Mouse (Mus musculus) left cerebral cortex, adult 8-10 months (tissue): ENCODE data around the gene Tmprss11e. TPM values are rescaled to one million over a fixed set of nuclear protein-coding genes. Genes with fewer than 3 reads are reported as not detected.
A peak's percentile ranks its signal among the peaks of the same experiment; 100 is the strongest.

Experiments used
- DNase-seq, 2 experiments: peaks; one replicate each; pipeline ENCODE4 v3.0.0; 2022; ENCODE audit warnings: low spot score in 2 of 2
- total RNA-seq, 4 experiments: library from RNA; stranded (reverse); gene quantifications; 2 replicates each; pipeline ENCODE4 v1.2.4; 2022

Gene Tmprss11e
- total RNA-seq, result not detected

GRCm38 (mm10) chr5:86745715-86746114 is at the start of gene Tmprss11e:
Tmprss11e (minus strand) TSS chr5:86745815.
- no peak for DNase-seq

GRCm38 (mm10) chr5:86792807-86793206 is 47.2 kb upstream of the Tmprss11e start:
- DNase-seq, result no peak

GRCm38 (mm10) chr5:86792249-86792648 is 46.6 kb upstream of the Tmprss11e start:
- no peak for DNase-seq

- no peak for DNase-seq
Observed at GRCm38 (mm10) chr5:86789954-86790353, 44.3 kb upstream of the Tmprss11e start.

GRCm38 (mm10) chr5:86786798-86787197 is 41.2 kb upstream of the Tmprss11e start:
- DNase-seq, result no peak

- no peak for DNase-seq
Observed at GRCm38 (mm10) chr5:86784205-86784604, 38.6 kb upstream of the Tmprss11e start.

GRCm38 (mm10) chr5:86783059-86783458 is 37.4 kb upstream of the Tmprss11e start:
- no peak for DNase-seq

- DNase-seq, result no peak
Observed at GRCm38 (mm10) chr5:86778471-86778870, 32.9 kb upstream of the Tmprss11e start.

GRCm38 (mm10) chr5:86776941-86777340 is 31.3 kb upstream of the Tmprss11e start:
- DNase-seq, result no peak

- DNase-seq, result no peak
Observed at GRCm38 (mm10) chr5:86771010-86771409, 25.4 kb upstream of the Tmprss11e start.

GRCm38 (mm10) chr5:86769015-86769658 is 23.5 kb upstream of the Tmprss11e start:
- DNase-seq, result no peak

- DNase-seq, result no peak
Observed at GRCm38 (mm10) chr5:86742796-86743195, 2.8 kb downstream of the Tmprss11e start.

- no peak for DNase-seq
Observed at GRCm38 (mm10) chr5:86741146-86741545, 4.5 kb downstream of the Tmprss11e start.

- DNase-seq, result no peak
Observed at GRCm38 (mm10) chr5:86735808-86736207, 9.8 kb downstream of the Tmprss11e start.

- DNase-seq, result no peak
Observed at GRCm38 (mm10) chr5:86730587-86730986, 15.0 kb downstream of the Tmprss11e start.

- DNase-seq, result no peak
Observed at GRCm38 (mm10) chr5:86728574-86728973, 17.0 kb downstream of the Tmprss11e start.

- DNase-seq, result no peak
Observed at GRCm38 (mm10) chr5:86727033-86727432, 18.6 kb downstream of the Tmprss11e start.

- no peak for DNase-seq
Observed at GRCm38 (mm10) chr5:86725021-86725420, 20.6 kb downstream of the Tmprss11e start.

GRCm38 (mm10) chr5:86722820-86723460 is 22.7 kb downstream of the Tmprss11e start:
- DNase-seq, result no peak

GRCm38 (mm10) chr5:86714967-86715366 is 30.6 kb downstream of the Tmprss11e start:
- no peak for DNase-seq

GRCm38 (mm10) chr5:86704923-86705322 is 40.7 kb downstream of the Tmprss11e start:
- DNase-seq, result no peak

GRCm38 (mm10) chr5:86684667-86685066 is 60.9 kb downstream of the Tmprss11e start:
- peak; percentile 10 to 45 for DNase-seq

- no peak for DNase-seq
Observed at GRCm38 (mm10) chr5:86676262-86676661, 69.4 kb downstream of the Tmprss11e start, which contains the start of gene Tmprss11b. Tmprss11b (minus strand) TSS chr5:86676362.
